Mouse (Mus musculus) forebrain, embryonic 11.5 days (tissue): ENCODE results near the gene Lgi1. TPM values are rescaled to one million over a fixed set of nuclear protein-coding genes. Genes with fewer than 3 reads are reported as not detected.

ENCODE experiments used
- ATAC-seq: fragments of 200-750 bp; cut with Nextera tagmentation; replicated peaks from 2 replicates; pipeline ENCODE4 v1.8.0; 2017; ENCODE audit warnings: moderate TSS enrichment; ENCODE audit not compliant: low FRiP score
- DNase-seq: peaks from one replicate; pipeline ENCODE4 v3.0.0-alpha.2; 2017; ENCODE audit warnings: low spot score
- H3K27ac ChIP-seq: fragments of 300-500 bp; sonication (generic); 2 replicates; pipeline ENCODE4 v1.5.1; 2014; ENCODE audit warnings: low read depth, low read length
- H3K27me3 ChIP-seq: fragments of 300-500 bp; sonication (generic); 2 replicates; pipeline ENCODE4 v1.6.1; 2014; ENCODE audit warnings: mild to moderate bottlenecking, low read length, mixed read lengths; ENCODE audit not compliant: control insufficient read depth, insufficient read depth
- H3K36me3 ChIP-seq: fragments of 300-500 bp; sonication (generic); 2 replicates; pipeline ENCODE4 v1.6.1; 2014; ENCODE audit warnings: mild to moderate bottlenecking, low read length, moderate library complexity, mixed read lengths; ENCODE audit not compliant: control insufficient read depth, insufficient read depth
- H3K4me1 ChIP-seq: fragments of 300-500 bp; sonication (generic); replicated peaks from 2 replicates; pipeline ENCODE4 v1.6.1; 2014; ENCODE audit warnings: low read length, mixed read lengths; ENCODE audit not compliant: control insufficient read depth, insufficient read depth
- H3K4me2 ChIP-seq: fragments of 300-500 bp; sonication (generic); 2 replicates; pipeline ENCODE4 v1.6.1; 2014; ENCODE audit warnings: low read depth, mild to moderate bottlenecking, low read length, moderate library complexity, mixed read lengths; ENCODE audit not compliant: severe bottlenecking
- H3K4me3 ChIP-seq: fragments of 300-500 bp; sonication (generic); 2 replicates; pipeline ENCODE4 v1.5.1; 2014; ENCODE audit warnings: low read depth, low read length
- H3K9ac ChIP-seq: fragments of 300-500 bp; sonication (generic); 2 replicates; pipeline ENCODE4 v1.6.1; 2014; ENCODE audit warnings: low read length
- H3K9me3 ChIP-seq: fragments of 300-500 bp; sonication (generic); 2 replicates; pipeline ENCODE4 v1.6.1; 2016; ENCODE audit warnings: low read length, mixed read lengths; ENCODE audit not compliant: control insufficient read depth
- WGBS: fragments of 180-500 bp; shearing (Covaris S2); extraction: QIAGEN DNeasy Blood & Tissue Kit; methylation state at CpG from one replicate; pipeline ENCODE4 v1.1.7; 2014; 5-methylcytosine and 5-hydroxymethylcytosine counted together
- polyA plus RNA-seq: library from polyadenylated mRNA; unstranded; fragments of >200 nt; fragmentation: Nextera tagmentation; extraction: Ambion mirVana; gene quantifications from 2 replicates; pipeline ENCODE4 v1.2.1, GENCODE M21; 2014

Gene Lgi1
- 0.69 and 1.2 TPM in 2 replicates for polyA plus RNA-seq

DNA sequence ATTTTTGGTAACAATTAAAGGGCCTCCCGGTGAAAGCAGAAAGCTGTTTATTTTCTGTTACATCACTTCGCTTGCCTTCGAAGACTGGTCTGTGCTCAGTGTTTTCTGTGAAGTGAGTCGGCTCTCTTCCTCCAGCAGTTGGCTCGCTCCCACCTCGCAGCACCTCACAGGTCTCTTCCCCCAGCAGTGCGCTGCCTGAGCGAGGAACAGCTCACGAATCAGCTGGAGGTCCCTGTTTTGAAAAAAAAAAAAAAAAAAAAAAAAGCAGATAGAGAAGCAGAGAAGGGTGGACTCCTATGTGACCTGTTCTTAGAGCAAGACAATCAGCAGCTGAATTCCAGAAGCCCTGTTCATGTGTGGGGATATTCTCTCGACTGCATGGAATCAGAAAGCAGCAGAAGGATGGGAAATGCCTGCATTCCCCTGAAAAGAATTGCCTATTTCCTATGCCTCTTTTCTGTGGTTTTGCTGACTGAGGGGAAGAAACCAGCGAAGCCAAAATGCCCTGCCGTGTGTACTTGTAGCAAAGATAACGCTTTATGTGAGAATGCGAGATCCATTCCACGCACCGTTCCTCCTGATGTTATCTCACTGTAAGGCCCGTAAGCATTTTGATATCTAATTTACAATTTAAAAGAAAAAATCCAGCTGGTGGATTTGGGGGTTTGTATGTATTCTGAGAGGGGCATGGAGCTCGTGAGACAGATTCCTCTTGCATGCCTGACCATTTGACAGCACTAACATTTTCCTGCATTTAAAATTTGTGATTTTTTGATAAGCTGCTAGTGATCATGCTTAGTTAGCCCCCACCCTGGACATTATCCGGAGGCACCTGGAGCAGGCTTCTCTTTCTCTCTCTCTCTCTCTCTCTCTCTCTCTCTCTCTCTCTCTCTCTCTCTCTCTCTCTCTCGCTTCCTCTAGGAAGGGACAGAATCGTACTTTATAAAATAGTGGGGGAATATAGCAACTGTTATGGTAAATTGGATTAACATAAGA lies at the start of gene Lgi1:
Gene Lgi1 (plus strand): TSS at position 32 of the 996 bp plus-strand sequence.
- no peaks in the 10 kb centered on the region for H3K9me3 ChIP-seq
- DNase-seq (no peak), ATAC-seq (no peak)
- no peak within 1 kb of the TSS for H3K9ac ChIP-seq
- no peaks in the 10 kb centered on the region for H3K4me1 ChIP-seq
- H3K4me3 ChIP-seq, result peak within 1 kb of the TSS; percentile 15; the same call in 1 of the 2 replicates
- H3K36me3 ChIP-seq, result no peaks in the 10 kb centered on the region
- H3K27me3 ChIP-seq, result 0 out of 2 replicates have a peak, but pooled peaks cover 2% of the 10 kb centered on the region
- H3K4me2 ChIP-seq, result peak within 1 kb of the TSS; percentile 36
- whole genome bisulfite sequencing, result 26% methylated on average over 21 of the region's 21 CpGs
- no peak within 1 kb of the TSS for H3K27ac ChIP-seq

DNA sequence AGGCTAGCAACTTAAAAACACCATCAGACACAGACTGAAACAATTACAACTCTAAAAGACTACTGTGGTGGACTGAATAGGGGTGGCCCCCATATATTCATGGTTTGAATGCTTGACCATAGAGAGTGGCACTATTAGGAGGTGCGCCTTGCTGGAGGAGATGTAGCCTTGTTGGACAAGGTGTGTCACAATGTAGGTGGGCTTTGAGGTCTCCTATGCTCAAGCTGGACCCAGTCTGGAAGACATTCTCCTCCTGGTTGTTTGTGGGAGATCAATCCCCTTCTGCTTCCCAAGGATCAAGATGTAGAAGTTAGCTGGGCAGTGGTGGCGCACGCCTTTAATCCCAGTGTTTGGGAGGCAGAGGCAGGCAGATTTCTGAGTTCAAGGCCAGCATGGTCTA lies 46.6 kb upstream of the Lgi1 start:
- Histone ChIP-seq H3K9me3 (no peaks in the 10 kb centered on the region), H3K4me3 (no peak overlapping the region), H3K4me2 (no peak overlapping the region), H3K4me1 (peaks cover 1% of the 10 kb centered on the region; the same call in 1 of the 2 replicates), H3K36me3 (no peaks in the 10 kb centered on the region), H3K9ac (no peak overlapping the region), H3K27ac (no peak overlapping the region), H3K27me3 (no peaks in the 10 kb centered on the region)
- ATAC-seq (no peak), DNase-seq (no peak)
- WGBS, result 98% methylated on average over 3 of the region's 3 CpGs

DNA sequence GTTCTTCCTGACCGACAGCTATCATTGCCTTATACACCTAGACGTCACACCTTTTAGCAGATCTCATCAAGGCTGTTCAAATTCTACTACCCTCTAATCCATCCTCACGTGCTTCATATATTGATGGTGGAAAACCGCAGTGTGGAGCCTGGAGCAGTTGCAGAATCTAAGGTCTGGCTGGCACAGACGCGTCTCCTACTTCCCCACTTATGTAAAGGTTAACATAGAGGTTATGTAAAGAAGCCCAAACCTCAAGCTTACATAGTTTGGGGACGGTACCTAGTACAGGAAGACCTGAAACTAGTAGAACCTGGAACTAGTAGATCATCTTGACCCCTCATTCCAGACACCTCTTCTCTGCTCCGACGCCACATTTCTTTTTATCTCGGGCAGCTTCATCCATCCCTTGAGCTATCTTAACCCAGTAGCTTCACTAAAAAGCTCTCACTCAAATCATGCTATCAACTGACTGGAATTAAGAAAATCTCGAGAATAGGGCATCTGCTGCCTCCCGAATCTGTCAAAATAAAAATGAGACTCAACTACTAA lies 40.9 kb upstream of the Lgi1 start:
- Histone ChIP-seq H3K27me3 (no peaks in the 10 kb centered on the region), H3K9me3 (no peaks in the 10 kb centered on the region), H3K4me2 (peak overlapping the region; percentile 47), H3K9ac (peak overlapping the region; percentile 79), H3K4me3 (peak overlapping the region; percentile 65), H3K36me3 (no peaks in the 10 kb centered on the region), H3K4me1 (peaks cover 5% of the 10 kb centered on the region; the same call in 1 of the 2 replicates), H3K27ac (peak overlapping the region; percentile 88)
- DNase-seq, result no peak
- peak; percentile 18 for ATAC-seq
- 12% methylated on average over 12 of the region's 12 CpGs for WGBS

- under 1% methylated on average over 49 of the region's 49 CpGs for WGBS
- Histone ChIP-seq H3K4me1 (peaks cover 5% of the 10 kb centered on the region; the same call in 1 of the 2 replicates), H3K4me2 (peak within 1 kb of the TSS; percentile 47), H3K27ac (peak within 1 kb of the TSS; percentile 88), H3K27me3 (no peaks in the 10 kb centered on the region), H3K4me3 (peak within 1 kb of the TSS; percentile 65), H3K9me3 (no peaks in the 10 kb centered on the region; the same call in 1 of the 2 replicates), H3K36me3 (no peaks in the 10 kb centered on the region), H3K9ac (peak within 1 kb of the TSS; percentile 79)
- DNase-seq, result peak; percentile 96
- peak; percentile 96 for ATAC-seq
Observed at GRCm38 (mm10) chr19:38223905-38224684, 40.2 kb upstream of the Lgi1 start, which contains the start of gene Fra10ac1. Fra10ac1 (minus strand) TSS chr19:38224156.

DNA sequence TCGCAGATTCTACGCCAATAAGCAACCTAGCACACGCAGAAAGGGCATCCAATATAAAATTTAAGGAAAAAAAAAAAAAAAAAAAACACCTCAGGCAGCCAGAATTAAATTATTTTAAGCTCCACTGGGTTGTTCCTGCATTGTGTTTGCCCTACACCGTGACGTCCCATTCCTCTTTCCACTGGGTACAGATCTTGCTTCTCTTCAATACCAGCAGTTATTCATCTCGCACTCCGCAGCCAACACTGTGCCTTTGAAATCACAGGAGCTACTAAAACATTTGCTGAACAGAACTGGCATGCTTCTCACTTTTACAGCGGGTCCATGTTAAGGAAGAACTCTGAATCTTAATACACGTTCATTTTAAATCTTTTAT lies 39.7 kb upstream of the Lgi1 start:
- Histone ChIP-seq H3K9ac (peak overlapping the region; percentile 79), H3K4me2 (peak overlapping the region; percentile 47), H3K27me3 (no peaks in the 10 kb centered on the region), H3K27ac (peak overlapping the region; percentile 88), H3K4me3 (peak overlapping the region; percentile 65), H3K4me1 (peaks cover 5% of the 10 kb centered on the region; the same call in 1 of the 2 replicates), H3K9me3 (no peaks in the 10 kb centered on the region; the same call in 1 of the 2 replicates), H3K36me3 (no peaks in the 10 kb centered on the region)
- ATAC-seq (no peak; the same call in 1 of the 2 replicates), DNase-seq (no peak)
- 12% methylated on average over 9 of the region's 9 CpGs for WGBS

DNA sequence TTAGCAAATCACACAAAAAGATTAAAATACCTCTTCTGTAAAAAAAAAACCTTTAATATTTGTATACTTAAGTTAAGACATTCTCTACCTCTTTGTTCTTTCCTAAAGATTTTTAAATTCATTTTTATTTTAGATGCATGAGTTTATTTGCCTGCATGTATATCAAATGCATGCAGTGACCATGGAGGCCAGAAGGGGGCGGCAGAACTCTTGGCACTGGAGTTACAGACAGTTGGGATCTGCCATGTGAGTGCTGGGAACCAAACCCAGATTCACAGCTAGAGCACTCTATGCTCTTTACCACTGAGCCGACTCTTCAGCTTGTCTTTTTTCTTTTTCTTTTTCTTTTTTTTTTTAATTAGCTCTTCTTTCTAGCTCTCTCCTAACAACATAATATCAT lies 35.6 kb upstream of the Lgi1 start:
- Histone ChIP-seq H3K27me3 (no peaks in the 10 kb centered on the region), H3K9me3 (no peaks in the 10 kb centered on the region; the same call in 1 of the 2 replicates), H3K4me1 (no peaks in the 10 kb centered on the region; the same call in 1 of the 2 replicates), H3K36me3 (no peaks in the 10 kb centered on the region), H3K9ac (no peak overlapping the region), H3K4me2 (no peak overlapping the region), H3K27ac (no peak overlapping the region), H3K4me3 (no peak overlapping the region)
- no peak for DNase-seq
- no peak for ATAC-seq
- 50% methylated on average over 2 of the region's 2 CpGs for WGBS

- no peak overlapping the region for H3K9ac ChIP-seq
- 70% methylated on average over 8 of the region's 8 CpGs for WGBS
- ATAC-seq (no peak), DNase-seq (no peak)
- H3K4me3 ChIP-seq, result no peak overlapping the region
- no peak overlapping the region for H3K27ac ChIP-seq
- no peaks in the 10 kb centered on the region; the same call in 1 of the 2 replicates for H3K4me1 ChIP-seq
- H3K36me3 ChIP-seq, result no peaks in the 10 kb centered on the region
- H3K4me2 ChIP-seq, result no peak overlapping the region
- H3K27me3 ChIP-seq, result no peaks in the 10 kb centered on the region
- H3K9me3 ChIP-seq, result no peaks in the 10 kb centered on the region; the same call in 1 of the 2 replicates
Observed at GRCm38 (mm10) chr19:38232087-38232486, 32.2 kb upstream of the Lgi1 start.

DNA sequence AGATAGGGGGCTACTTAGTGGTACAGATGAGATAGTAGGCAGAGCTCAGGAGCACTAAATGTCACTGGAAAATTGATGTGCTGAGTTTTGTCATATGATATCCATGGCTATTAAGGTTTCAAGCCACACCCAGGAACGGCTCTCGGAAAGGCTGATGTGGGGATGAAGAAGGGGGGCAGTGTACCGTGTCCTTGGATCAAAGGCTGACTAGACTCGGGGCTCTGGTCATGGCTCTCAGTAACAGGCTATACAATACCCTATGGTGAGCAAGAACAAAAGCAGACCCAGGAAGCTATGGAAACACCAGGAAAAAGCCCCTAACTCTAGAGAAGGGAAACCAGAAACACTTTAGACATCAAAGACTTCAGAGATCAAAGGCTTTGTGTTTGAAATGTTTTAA lies 31.8 kb upstream of the Lgi1 start:
- H3K9me3 ChIP-seq, result no peaks in the 10 kb centered on the region; the same call in 1 of the 2 replicates
- ATAC-seq (no peak), DNase-seq (no peak)
- H3K4me1 ChIP-seq, result no peaks in the 10 kb centered on the region; the same call in 1 of the 2 replicates
- H3K36me3 ChIP-seq, result no peaks in the 10 kb centered on the region
- WGBS, result 11% methylated on average over 4 of the region's 4 CpGs
- no peak overlapping the region for H3K4me3 ChIP-seq
- no peak overlapping the region for H3K4me2 ChIP-seq
- no peak overlapping the region for H3K27ac ChIP-seq
- no peaks in the 10 kb centered on the region for H3K27me3 ChIP-seq
- no peak overlapping the region for H3K9ac ChIP-seq
